In the genomic region with DNA sequence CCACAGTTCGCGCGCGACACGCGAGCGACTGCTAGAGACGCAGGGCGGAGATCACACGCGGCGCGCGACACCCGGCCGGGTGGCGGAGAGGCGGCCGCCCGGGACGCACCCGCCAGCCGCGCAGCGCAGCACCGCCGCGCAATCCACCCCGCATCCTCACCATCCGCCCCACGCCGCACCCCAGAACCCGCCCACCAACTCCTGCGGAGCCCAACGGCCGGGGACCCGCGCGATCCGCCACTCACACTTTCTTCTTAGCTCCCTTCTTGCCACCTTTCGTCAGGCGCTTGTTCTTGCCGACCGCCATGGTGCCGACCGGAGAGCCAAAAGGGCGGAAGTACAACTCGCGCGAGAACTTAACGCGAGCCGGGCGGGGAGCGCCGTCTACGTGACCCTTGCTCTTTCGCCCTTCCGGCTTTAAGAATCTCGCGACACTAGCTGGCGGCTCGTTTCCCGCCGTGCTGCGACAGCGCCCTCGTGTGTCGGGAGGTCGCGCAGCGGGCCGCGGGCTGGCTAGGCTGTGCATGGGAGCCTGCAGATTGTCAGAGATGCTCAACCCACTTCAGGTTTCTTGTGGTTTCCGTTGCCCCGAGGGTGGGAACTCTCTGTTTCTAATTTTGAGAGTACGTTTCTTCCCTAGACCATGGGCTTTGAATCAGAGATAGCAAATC, we compare ENCODE assay signal across 8 mouse cellular contexts. TPM values are rescaled to one million over a fixed set of nuclear protein-coding genes. Genes with fewer than 3 reads are reported as not detected.
DNase-seq lines count a peak whose midpoint lies in the region; ATAC-seq lines count a peak whose summit lies in the region.

A gene (minus strand): TSS at position 440 of the 671 bp plus-strand sequence.

- peak; percentile 98 to 99 for DNase-seq in adrenal gland, adult (ENCODE audit: inconsistent age in 2 of 2, low spot score in 1 of 2)
- DNase-seq in embryo, embryonic 10.5 days (ENCODE audit: low spot score), result peak; percentile 98
- DNase-seq in gastrocnemius, postnatal 14 days, result peak; percentile 97
- peak; percentile 98 for DNase-seq in left cerebral cortex, postnatal 10 days (ENCODE audit: extremely low spot score in 1 of 2, low spot score in 2 of 2)
- DNase-seq in right cerebral cortex, postnatal 25 days, result peak; percentile 99
- DNase-seq in urinary bladder, postnatal 4 days (ENCODE audit: low spot score in 2 of 2), result peak; percentile 97 to 98

- intact Hi-C loops in gastrocnemius, postnatal 14 days (cut with DNase I; ENCODE audit: low total_unique reads), result no loop called here
- intact Hi-C loops in left cerebral cortex, postnatal 10 days (cut with DNase I), result loop anchor here (2.0 kb wide), 1 partner anchor 82 kb away; a partner anchor contains a TSS

- peak; percentile 94 for ATAC-seq in inflammation-experienced regulatory T-cells, adult 6 months
- ATAC-seq in megakaryocyte-erythroid progenitor cell, adult 5-6 weeks (replicated peaks; ENCODE audit: low FRiP score, low TSS enrichment, poor library complexity, severe bottlenecking), result peak; percentile 91

RNA-seq across cellular contexts. Expression of the gene that starts here (rescaled TPM):
- total RNA-seq in gastrocnemius, postnatal 14 days (2021), result 100 to 1,000 TPM; 470 to 549 TPM
- 1,000 to 10,000 TPM; 2,732 to 4,785 (median 2,853) TPM for polyA plus RNA-seq in inflammation-experienced regulatory T-cells, adult 6 months (2017; shearing (Covaris generic))
- 100 to 1,000 TPM; 421 to 422 TPM for total RNA-seq in left cerebral cortex, postnatal 10 days (2021)
- total RNA-seq in megakaryocyte-erythroid progenitor cell, adult 5-6 weeks (2014; fragmentation: Nextera tagmentation), result 3,660 and 3,786 TPM in 2 replicates
- total RNA-seq in megakaryocyte-erythroid progenitor cell, adult 5-6 weeks (2017), result 6,025 and 7,409 TPM in 2 replicates

Comparison
In these comparisons a context has a peak if more than half of its experiments do, and no peak if none do; other contexts are left out.
1. Peak in every context shown above with its lines: DNase-seq and ATAC-seq.
2. RNA of the gene that starts here (total RNA-seq): 3,660 to 7,409 TPM in megakaryocyte-erythroid progenitor cell, adult 5-6 weeks; 470 to 549 TPM in gastrocnemius, postnatal 14 days and 421 to 422 TPM in left cerebral cortex, postnatal 10 days; every median in the first group is over 4 times any median in the second.